Mouse (Mus musculus) bone marrow macrophage, adult 2 months (primary cell): ENCODE measurements around the gene Scpep1. TPM values are rescaled to one million over a fixed set of nuclear protein-coding genes. Genes with fewer than 3 reads are reported as not detected.

Experiments
- H3K27ac ChIP-seq: 2 replicates; pipeline ENCODE4 v1.5.1; 2012; ENCODE audit warnings: low read depth, low read length; ENCODE audit not compliant: insufficient read depth
- H3K4me1 ChIP-seq: 2 replicates; pipeline ENCODE4 v1.6.1; 2012; ENCODE audit warnings: low read length; ENCODE audit not compliant: control insufficient read depth, insufficient read depth
- H3K4me3 ChIP-seq: 2 replicates; pipeline ENCODE4 v1.5.1; 2012; ENCODE audit warnings: mild to moderate bottlenecking, low read length, moderate library complexity; ENCODE audit not compliant: insufficient read depth
- CTCF ChIP-seq: IDR thresholded peaks from 2 replicates; pipeline ENCODE4 v1.5.1; 2012; ENCODE audit warnings: low read depth, mild to moderate bottlenecking, low read length, moderate library complexity
- POLR2A ChIP-seq: IDR thresholded peaks from 2 replicates; pipeline ENCODE4 v1.6.1; 2012; ENCODE audit warnings: mild to moderate bottlenecking, low read depth, low read length, borderline replicate concordance
- polyA plus RNA-seq: library from polyadenylated mRNA; stranded (reverse); fragments of >200 nt; gene quantifications from 2 replicates; pipeline ENCODE4 v1.2.4, GENCODE M21; 2012; ENCODE audit not compliant: missing spikeins, insufficient read depth, insufficient read length

The Scpep1 gene
- polyA plus RNA-seq, 1 experiment: 279 TPM

GRCm38 (mm10) chr11:88888996-88889395 lies 66.3 kb downstream of the Scpep1 start:
- Histone ChIP-seq H3K4me1 (no peaks in the 10 kb centered on the region), H3K4me3 (no peak overlapping the region), H3K27ac (no peak overlapping the region)
- TF ChIP-seq CTCF (no peak), POLR2A (no peak)

GRCm38 (mm10) chr11:88884376-88885065 lies 70.7 kb downstream of the Scpep1 start:
- TF ChIP-seq POLR2A (no peak), CTCF (no peak)
- H3K27ac ChIP-seq: no peak overlapping the region

DNA sequence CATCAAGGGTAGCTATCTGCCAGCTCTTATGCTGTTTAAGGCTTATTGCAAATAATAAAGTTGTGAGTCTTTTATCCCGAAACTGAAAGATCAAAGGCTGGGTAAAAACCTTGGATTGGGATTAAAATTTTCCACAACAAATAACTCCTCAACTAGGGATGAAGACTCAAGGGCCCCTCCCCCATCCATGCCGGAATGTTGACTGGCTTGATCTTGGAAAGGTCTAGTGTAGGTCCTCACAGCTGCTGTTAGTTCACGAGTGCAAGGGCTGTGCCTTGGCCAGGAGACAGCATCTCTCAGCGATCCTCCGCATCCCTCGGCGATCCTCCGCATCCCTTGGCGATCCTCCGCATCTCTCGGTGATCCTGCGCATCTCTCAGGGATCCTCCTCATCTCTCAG lies 77.3 kb downstream of the Scpep1 start:
- H3K4me3 ChIP-seq: no peak overlapping the region
- no peak for TF ChIP-seq CTCF
- no peak for TF ChIP-seq POLR2A
- H3K4me1 ChIP-seq: peaks cover 3% of the 10 kb centered on the region; the same call in 1 of the 2 replicates
- no peak overlapping the region for H3K27ac ChIP-seq

More at GRCm38 (mm10) chr11:88884376-88885065, 70.7 kb downstream of the Scpep1 start:
- H3K4me3 ChIP-seq: no peak overlapping the region
- H3K4me1 ChIP-seq: no peaks in the 10 kb centered on the region

Other genes starting within 250 kb of the Scpep1 start
- gene Msi2, start 237.0 kb downstream of the Scpep1 start, polyA plus RNA-seq: 7.7 and 9.8 TPM in 2 replicates
- gene Akap1, start 90.9 kb downstream of the Scpep1 start, polyA plus RNA-seq: 5.6 and 6.9 TPM in 2 replicates
- not detected in 2 replicates for gene Elobl, start 11.5 kb upstream of the Scpep1 start, polyA plus RNA-seq
- gene Coil, start 14.8 kb upstream of the Scpep1 start, polyA plus RNA-seq: 6.0 and 7.2 TPM in 2 replicates
- 85.2 and 95.7 TPM in 2 replicates for gene Trim25, start 43.9 kb upstream of the Scpep1 start, polyA plus RNA-seq
- 3.4 and 4.4 TPM in 2 replicates for gene Dgke, start 111.4 kb upstream of the Scpep1 start, polyA plus RNA-seq
- not detected in 2 replicates for gene Gm525, start 118.4 kb upstream of the Scpep1 start, polyA plus RNA-seq